Mouse (Mus musculus) embryonic fibroblast, embryonic 13.5 days (primary cell): ENCODE measurements around the gene Cdk6.

Experiments
- CTCF ChIP-seq: IDR thresholded peaks from 2 replicates; pipeline ENCODE4 v1.5.1; 2011; ENCODE audit warnings: mild to moderate bottlenecking, control low read depth, low read length, moderate library complexity, borderline replicate concordance; ENCODE audit not compliant: insufficient read depth
- POLR2A ChIP-seq: IDR thresholded peaks from 2 replicates; pipeline ENCODE4 v1.6.1; 2011; ENCODE audit warnings: low read depth, mild to moderate bottlenecking, control low read depth, low read length, moderate library complexity

GRCm38 (mm10) chr5:3463758-3464157, 122.5 kb downstream of the Cdk6 start:
- no peak for TF ChIP-seq POLR2A
- TF ChIP-seq CTCF = no peak
